Mouse (Mus musculus): Measurements from ENCODE around the gene Gm14403. TPM values are rescaled to one million over a fixed set of nuclear protein-coding genes. Genes with fewer than 3 reads are reported as not detected.
"Not testable (repeated sequence)": the region's sequence is repeated elsewhere in the genome, so short reads cannot be mapped to it uniquely, and the experiment has no call there.

Gm14403 gene
- total RNA-seq (2021), result 10 to 100 TPM; 63.3 to 71.1 TPM

DNA sequence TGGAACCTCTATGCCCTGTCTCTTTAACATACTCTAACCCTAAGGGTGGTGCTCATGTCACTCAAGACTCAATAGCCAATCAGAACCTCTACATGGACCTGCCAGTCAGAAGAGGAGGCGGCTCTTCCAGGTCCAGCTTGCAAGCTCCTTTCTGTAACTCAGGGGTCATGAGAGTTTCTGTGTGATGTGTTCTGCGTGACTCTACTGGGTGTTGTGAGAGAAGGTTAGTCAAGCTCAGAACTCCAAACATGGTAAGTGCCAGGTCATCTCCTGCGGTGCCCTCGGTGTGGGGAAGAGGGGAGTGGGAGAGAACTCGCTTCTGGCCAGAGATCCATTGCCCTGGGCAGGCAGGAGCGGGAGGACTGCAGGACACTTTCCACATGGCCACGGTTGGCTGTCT, at the start of gene Gm14403:
Gene Gm14403 (plus strand): TSS at position 149 of the 400 bp plus-strand sequence.
- peak; percentile 58 to 70 for DNase-seq
- intact Hi-C loops (cut with DNase I), result not testable (repeated sequence)

DNA sequence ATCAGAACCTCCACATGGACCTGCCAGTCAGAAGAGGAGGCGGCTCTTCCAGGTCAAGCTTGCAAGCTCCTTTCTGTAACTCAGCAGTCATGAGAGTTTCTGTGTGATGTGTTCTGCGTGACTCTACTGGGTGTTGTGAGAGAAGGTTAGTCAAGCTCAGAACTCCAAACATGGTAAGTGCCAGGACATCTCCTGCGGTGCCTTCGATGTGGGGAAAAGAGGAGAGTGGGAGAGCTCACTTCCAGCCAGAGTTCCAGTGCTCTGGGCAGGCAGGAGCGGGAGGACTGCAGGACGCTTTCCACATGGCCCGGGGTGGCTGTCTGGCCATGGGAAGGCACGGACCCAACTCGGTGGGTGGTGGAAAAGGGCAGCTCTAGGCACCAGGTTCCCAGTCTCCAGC, 33.3 kb upstream of the Gm14403 start, which contains the start of gene Zfp970:
Gene Zfp970 (plus strand): TSS at position 58 of the 400 bp plus-strand sequence.
- peak; percentile 44 to 69 for DNase-seq
- intact Hi-C loops (cut with DNase I), result not testable (repeated sequence)

- DNase-seq; intact Hi-C loops (cut with DNase I): not testable (repeated sequence)
Measured at GRCm38 (mm10) chr2:177468222-177468621, 29.8 kb upstream of the Gm14403 start.

GRCm38 (mm10) chr2:177472261-177472660, 25.8 kb upstream of the Gm14403 start:
- DNase-seq; intact Hi-C loops (cut with DNase I): not testable (repeated sequence)

GRCm38 (mm10) chr2:177481971-177482370, 16.0 kb upstream of the Gm14403 start:
- DNase-seq; intact Hi-C loops (cut with DNase I): not testable (repeated sequence)

GRCm38 (mm10) chr2:177483238-177483948, 14.6 kb upstream of the Gm14403 start:
- DNase-seq; intact Hi-C loops (cut with DNase I): not testable (repeated sequence)

GRCm38 (mm10) chr2:177499182-177499581, 1.2 kb downstream of the Gm14403 start:
- intact Hi-C loops (cut with DNase I); DNase-seq: not testable (repeated sequence)

GRCm38 (mm10) chr2:177505211-177505719, 7.2 kb downstream of the Gm14403 start:
- intact Hi-C loops (cut with DNase I), result not testable (repeated sequence)

DNA sequence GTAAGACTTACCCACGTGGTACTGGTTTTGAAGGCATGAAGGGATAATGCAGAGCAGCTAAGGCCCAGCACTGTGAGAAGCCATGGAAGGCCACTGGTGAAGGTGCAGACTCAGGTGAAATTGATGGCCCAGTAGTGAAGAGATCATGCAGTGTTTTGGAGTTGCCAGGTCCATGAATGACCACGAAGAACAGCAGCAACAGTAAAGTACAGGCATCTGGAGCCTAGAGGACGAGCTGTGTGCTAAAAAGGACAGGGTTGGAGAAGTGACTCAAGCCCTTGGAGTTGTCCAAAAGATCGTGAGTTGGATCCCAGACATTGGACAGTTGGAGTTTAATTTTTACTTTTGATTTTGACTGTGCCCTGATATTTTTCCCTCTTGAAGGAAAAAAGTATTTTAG, 13.4 kb downstream of the Gm14403 start:
- intact Hi-C loops (cut with DNase I); DNase-seq: not testable (repeated sequence)

More at GRCm38 (mm10) chr2:177505211-177505719, 7.2 kb downstream of the Gm14403 start:
- not testable (repeated sequence) for DNase-seq

DNA sequence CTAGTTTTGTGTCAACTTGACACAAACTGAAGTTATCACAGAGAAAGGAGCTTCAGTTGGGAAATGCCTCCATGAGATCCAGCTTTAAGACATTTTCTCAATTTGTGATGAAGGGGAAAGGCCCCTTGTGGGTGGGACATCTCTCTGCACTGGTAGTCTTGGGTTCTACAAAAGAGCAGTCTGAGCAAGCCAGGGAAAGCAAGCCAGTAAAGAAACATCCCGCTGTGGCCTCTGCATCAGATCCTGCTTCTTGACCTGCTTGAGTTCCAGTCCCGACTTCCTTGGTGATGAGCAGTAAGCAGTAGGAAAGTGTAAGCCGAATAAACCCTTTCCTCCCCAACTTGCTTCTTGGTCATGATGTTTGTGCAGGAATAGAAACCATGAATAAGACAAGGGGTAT, 14.0 kb downstream of the Gm14403 start:
- DNase-seq; intact Hi-C loops (cut with DNase I): not testable (repeated sequence)

- intact Hi-C loops (cut with DNase I); DNase-seq: not testable (repeated sequence)
Measured at GRCm38 (mm10) chr2:177513991-177514479, 16.0 kb downstream of the Gm14403 start.

DNA sequence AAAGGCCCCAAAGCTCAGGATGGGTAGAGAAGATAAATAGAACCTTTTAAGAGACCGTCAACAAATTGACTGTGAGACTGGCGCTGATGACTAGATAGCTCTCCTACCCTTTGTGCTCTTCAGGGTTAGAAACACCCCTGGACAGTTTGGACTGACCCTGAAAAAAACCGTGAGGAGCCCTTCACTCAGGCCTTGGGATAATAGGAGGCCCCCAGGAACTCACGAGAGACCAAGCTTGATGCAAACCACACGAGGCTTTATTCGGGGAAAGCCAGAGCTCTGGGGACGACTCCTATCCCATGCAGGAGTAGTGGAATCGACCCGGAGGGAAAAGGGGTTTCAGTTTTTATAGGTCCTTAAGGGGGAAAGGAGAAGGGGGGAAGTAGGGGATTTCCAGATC, 19.7 kb downstream of the Gm14403 start:
- intact Hi-C loops (cut with DNase I), result not testable (repeated sequence)

DNA sequence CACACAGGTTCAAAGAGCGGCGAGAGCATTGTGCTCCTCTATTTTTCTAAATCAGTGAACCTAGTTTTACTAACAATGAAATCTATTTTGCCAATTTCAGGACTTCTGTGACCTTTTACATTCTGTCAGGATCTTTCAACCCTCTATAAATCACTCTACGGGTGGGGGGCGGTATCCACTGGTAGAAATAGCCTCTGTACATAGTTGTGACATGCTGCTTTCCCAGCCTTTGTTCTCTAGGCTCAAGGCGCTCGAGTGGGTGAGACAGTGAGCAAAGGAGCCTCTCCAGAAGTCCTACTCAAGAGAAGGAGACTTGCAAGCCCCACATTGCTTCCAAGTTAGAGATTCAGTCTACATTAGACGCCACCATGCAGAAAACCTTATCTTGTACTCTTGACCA, 20.3 kb downstream of the Gm14403 start:
- DNase-seq; intact Hi-C loops (cut with DNase I): not testable (repeated sequence)

More for the DNA sequence above, 19.7 kb downstream of the Gm14403 start:
- DNase-seq, result not testable (repeated sequence)

- intact Hi-C loops (cut with DNase I); DNase-seq: not testable (repeated sequence)
Measured at GRCm38 (mm10) chr2:177518960-177519359, 20.9 kb downstream of the Gm14403 start.

DNA sequence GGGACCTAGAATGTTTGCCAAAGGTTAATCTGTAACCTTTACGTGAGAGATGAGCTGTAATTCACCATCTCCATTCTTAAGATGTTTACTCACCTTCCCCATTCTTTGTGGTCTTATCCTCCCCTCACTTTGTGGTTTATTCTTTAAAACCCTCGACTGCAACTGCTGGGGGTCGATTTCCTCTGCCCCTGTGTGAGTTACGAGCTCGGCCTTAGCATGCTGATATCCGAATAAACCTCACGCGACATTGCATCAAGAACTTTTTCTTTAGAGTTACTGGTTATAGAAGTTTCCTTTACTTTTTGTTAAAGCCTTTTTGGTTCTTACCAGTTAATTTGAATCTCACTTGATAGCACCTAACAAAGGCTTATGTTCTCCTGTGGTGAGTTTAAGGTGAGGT, 22.0 kb downstream of the Gm14403 start:
- DNase-seq, result no peak
- intact Hi-C loops (cut with DNase I), result no loop called here

- intact Hi-C loops (cut with DNase I), result no loop called here
- no peak for DNase-seq
Measured at GRCm38 (mm10) chr2:177523061-177523460, 25.0 kb downstream of the Gm14403 start.

GRCm38 (mm10) chr2:177523674-177524073, 25.7 kb downstream of the Gm14403 start:
- DNase-seq; intact Hi-C loops (cut with DNase I): not testable (repeated sequence)

DNA sequence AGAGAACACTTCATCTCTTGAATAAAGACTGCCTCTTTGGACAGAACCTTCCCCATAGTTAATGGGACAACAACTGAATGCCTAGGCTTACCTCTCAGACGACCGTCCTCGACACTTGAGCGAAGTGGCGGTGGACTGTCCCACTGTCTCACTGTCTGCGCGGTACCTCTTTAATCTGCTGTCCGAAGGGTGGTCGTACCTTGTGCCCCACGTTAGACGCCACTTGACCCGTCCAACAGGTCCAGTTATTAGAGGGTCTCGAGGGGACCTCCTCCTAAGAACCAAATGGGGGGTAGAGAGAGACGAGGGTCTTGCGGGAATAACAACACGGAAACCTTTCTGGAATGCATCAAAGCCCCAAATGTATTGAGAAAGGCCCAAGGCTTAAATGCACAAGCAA, 26.2 kb downstream of the Gm14403 start:
- intact Hi-C loops (cut with DNase I); DNase-seq: not testable (repeated sequence)

DNA sequence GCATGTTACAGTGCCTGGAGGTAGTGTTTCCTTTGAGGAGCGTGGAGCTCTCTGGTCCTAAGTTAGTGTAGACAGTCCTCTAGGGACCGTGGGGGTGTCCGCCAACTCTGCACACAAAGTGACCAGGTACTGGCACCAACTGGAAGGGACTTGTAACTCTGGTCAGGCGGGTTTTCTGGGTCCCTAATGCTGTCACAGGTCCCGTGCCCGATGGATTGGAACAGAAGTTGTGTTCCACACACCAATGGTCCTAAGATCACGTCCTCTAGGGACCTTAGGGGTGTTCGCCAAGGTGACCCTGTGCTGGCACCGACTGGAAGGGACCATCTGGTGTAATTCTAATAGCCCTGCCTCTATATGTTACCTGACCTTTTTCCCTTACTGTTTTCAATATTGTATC, 37.9 kb downstream of the Gm14403 start:
- no peak for DNase-seq
- intact Hi-C loops (cut with DNase I), result no loop called here

GRCm38 (mm10) chr2:177537141-177537540, 39.1 kb downstream of the Gm14403 start:
- intact Hi-C loops (cut with DNase I); DNase-seq: not testable (repeated sequence)

- intact Hi-C loops (cut with DNase I); DNase-seq: not testable (repeated sequence)
Measured at GRCm38 (mm10) chr2:177537717-177538116, 39.7 kb downstream of the Gm14403 start.

DNA sequence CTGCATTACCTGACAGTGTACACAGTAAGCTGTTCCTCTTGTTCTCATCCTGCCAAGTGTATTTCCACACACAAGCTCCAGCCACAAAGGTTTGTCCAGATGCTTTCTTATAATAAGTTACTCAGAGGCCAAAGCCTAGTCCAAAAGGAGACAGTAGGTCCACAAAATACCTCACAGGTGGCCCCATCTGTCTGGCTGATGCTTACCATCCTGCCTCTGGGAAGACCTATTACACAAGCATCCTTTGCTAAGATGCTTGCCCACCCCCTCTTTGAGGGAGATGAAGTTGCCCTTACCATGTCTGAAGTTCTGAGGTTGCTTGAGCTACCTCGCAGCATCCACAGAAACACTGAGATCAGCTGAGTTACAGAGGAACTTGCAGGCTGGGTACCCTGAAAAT, 57.2 kb downstream of the Gm14403 start:
- DNase-seq; intact Hi-C loops (cut with DNase I): not testable (repeated sequence)

All from heart, postnatal 36 days (tissue).